Mouse (Mus musculus) MEL (cell line): ENCODE measurements around the gene Kat8. TPM values are rescaled to one million over a fixed set of nuclear protein-coding genes. Genes with fewer than 3 reads are reported as not detected.
"Not testable (repeated sequence)": the region's sequence is repeated elsewhere in the genome, so short reads cannot be mapped to it uniquely, and the experiment has no call there.

Experiments used
- DNase-seq: peaks from one replicate; pipeline ENCODE4 v3.0.0; 2011; ENCODE audit warnings: low read depth, low spot score
- H3K27ac ChIP-seq: 2 replicates; pipeline ENCODE4 v1.5.1; 2012; ENCODE audit warnings: low read depth, mild to moderate bottlenecking, control low read depth, low read length, moderate library complexity; ENCODE audit not compliant: control insufficient read depth
- H3K27me3 ChIP-seq, 2 experiments: fragments of 150-350 bp in 1 of 2; sonication (generic) in 1 of 2; 2 replicates each; pipeline ENCODE4 v1.6.1; 2012; ENCODE audit warnings: low read length in 2 of 2, mild to moderate bottlenecking in 2 of 2, improper control_type of control experiment in 1 of 2, moderate library complexity in 1 of 2; ENCODE audit not compliant: insufficient read depth in 2 of 2, control insufficient read depth in 1 of 2
- H3K36me3 ChIP-seq, 2 experiments: 2 replicates each; pipeline ENCODE4 v1.6.1; 2012 to 2014; ENCODE audit warnings: low read length in 2 of 2, improper control_type of control experiment in 1 of 2, inconsistent platforms in 1 of 2, mild to moderate bottlenecking in 1 of 2; ENCODE audit not compliant: insufficient read depth in 2 of 2, control insufficient read depth in 1 of 2
- H3K4me1 ChIP-seq, 2 experiments: fragments of 150-350 bp in 1 of 2; sonication (generic) in 1 of 2; 2 replicates each; pipeline ENCODE4 v1.6.1; 2012; ENCODE audit warnings: low read length in 2 of 2, improper control_type of control experiment in 1 of 2, mild to moderate bottlenecking in 1 of 2; ENCODE audit not compliant: insufficient read depth in 2 of 2, control insufficient read depth in 1 of 2
- H3K4me3 ChIP-seq, 2 experiments: fragments of 150-350 bp in 1 of 2; sonication (generic) in 1 of 2; 2 replicates each; pipeline ENCODE4 v1.5.1; 2012; ENCODE audit warnings: low read depth in 2 of 2, low read length in 2 of 2, mild to moderate bottlenecking in 2 of 2, moderate library complexity in 2 of 2, control low read depth in 1 of 2, improper control_type of control experiment in 1 of 2; ENCODE audit not compliant: control insufficient read depth in 1 of 2, insufficient read depth in 1 of 2
- H3K79me2 ChIP-seq: 2 replicates; pipeline ENCODE4 v1.6.1; 2012; ENCODE audit warnings: mild to moderate bottlenecking, low read length, moderate library complexity; ENCODE audit not compliant: control insufficient read depth, poor library complexity, insufficient read depth
- H3K9ac ChIP-seq: 2 replicates; pipeline ENCODE4 v1.6.1; 2012; ENCODE audit warnings: low read depth, mild to moderate bottlenecking, control low read depth, low read length, moderate library complexity; ENCODE audit not compliant: control insufficient read depth, poor library complexity, severe bottlenecking
- H3K9me3 ChIP-seq: fragments of 150-350 bp; sonication (generic); replicated peaks from 2 replicates; pipeline ENCODE4 v1.6.1; 2012; ENCODE audit warnings: mild to moderate bottlenecking, low read length, improper control_type of control experiment, moderate library complexity; ENCODE audit not compliant: insufficient read depth
- CHD1 ChIP-seq: IDR thresholded peaks from 2 replicates; pipeline ENCODE4 v1.6.1; 2012; ENCODE audit warnings: low read depth, mild to moderate bottlenecking, inconsistent platforms, low read length, improper control_type of control experiment
- CHD2 ChIP-seq: IDR thresholded peaks from 2 replicates; pipeline ENCODE4 v1.6.1; 2011; ENCODE audit warnings: low read length, improper control_type of control experiment
- CTCF ChIP-seq, 3 experiments: IDR thresholded peaks in 2 of 3; conservative IDR thresholded peaks in 1 of 3; 2 replicates each; pipeline ENCODE4 v1.5.1; 2011 to 2012; ENCODE audit warnings: low read length in 3 of 3, low read depth in 2 of 3, mild to moderate bottlenecking in 2 of 3, improper control_type of control experiment in 1 of 3, inconsistent platforms in 1 of 3, mixed read lengths in 1 of 3, moderate library complexity in 1 of 3; ENCODE audit not compliant: control insufficient read depth in 1 of 3, insufficient read depth in 1 of 3, poor library complexity in 1 of 3, severe bottlenecking in 1 of 3
- E2F4 ChIP-seq: IDR thresholded peaks from 2 replicates; pipeline ENCODE4 v1.6.1; 2011; ENCODE audit warnings: low read depth, low read length, improper control_type of control experiment, borderline replicate concordance
- ELF1 ChIP-seq: IDR thresholded peaks from 2 replicates; pipeline ENCODE4 v1.6.1; 2014; ENCODE audit warnings: low read depth, mild to moderate bottlenecking, inconsistent platforms, low read length, improper control_type of control experiment, moderate library complexity
- ETS1 ChIP-seq: IDR thresholded peaks from 2 replicates; pipeline ENCODE4 v1.6.1; 2012; ENCODE audit warnings: low read depth, mild to moderate bottlenecking, inconsistent platforms, low read length, improper control_type of control experiment, moderate library complexity
- GATA1 ChIP-seq: IDR thresholded peaks from 2 replicates; pipeline ENCODE4 v1.6.1; 2011; ENCODE audit warnings: low read depth, low read length, improper control_type of control experiment
- HCFC1 ChIP-seq: IDR thresholded peaks from 2 replicates; pipeline ENCODE4 v1.6.1; 2012; ENCODE audit warnings: low read depth, mild to moderate bottlenecking, inconsistent platforms, low read length, improper control_type of control experiment, moderate library complexity
- KAT2A ChIP-seq: conservative IDR thresholded peaks from 2 replicates; pipeline ENCODE4 v1.6.1; 2012; ENCODE audit warnings: low read depth, low read length, improper control_type of control experiment, inconsistent platforms
- MAFK ChIP-seq: IDR thresholded peaks from 2 replicates; pipeline ENCODE4 v1.6.1; 2011; ENCODE audit warnings: low read depth, mild to moderate bottlenecking, low read length, improper control_type of control experiment, borderline replicate concordance
- MAX ChIP-seq: IDR thresholded peaks from 2 replicates; pipeline ENCODE4 v1.6.1; 2011; ENCODE audit warnings: low read length, improper control_type of control experiment
- MAZ ChIP-seq: IDR thresholded peaks from 2 replicates; pipeline ENCODE4 v1.6.1; 2012; ENCODE audit warnings: low read depth, mild to moderate bottlenecking, inconsistent platforms, low read length, improper control_type of control experiment
- MXI1 ChIP-seq: IDR thresholded peaks from 2 replicates; pipeline ENCODE4 v1.6.1; 2011; ENCODE audit warnings: mild to moderate bottlenecking, low read depth, low read length, improper control_type of control experiment
- MYB ChIP-seq: IDR thresholded peaks from 2 replicates; pipeline ENCODE4 v1.6.1; 2011; ENCODE audit warnings: mild to moderate bottlenecking, low read depth, low read length, improper control_type of control experiment
- MYC ChIP-seq: IDR thresholded peaks from 2 replicates; pipeline ENCODE4 v1.6.1; 2011; ENCODE audit warnings: low read depth, mild to moderate bottlenecking, low read length, improper control_type of control experiment, moderate library complexity
- NRF1 ChIP-seq: IDR thresholded peaks from 2 replicates; pipeline ENCODE4 v1.6.1; 2014; ENCODE audit warnings: low read depth, mild to moderate bottlenecking, inconsistent platforms, low read length, improper control_type of control experiment, moderate library complexity; ENCODE audit not compliant: poor library complexity, insufficient read depth, severe bottlenecking
- POLR2A ChIP-seq, 2 experiments: IDR thresholded peaks; 2 replicates each; pipeline ENCODE4 v1.6.1; 2011 to 2012; ENCODE audit warnings: low read length in 2 of 2, mild to moderate bottlenecking in 2 of 2, control low read depth in 1 of 2, improper control_type of control experiment in 1 of 2, low read depth in 1 of 2, moderate library complexity in 1 of 2; ENCODE audit not compliant: control insufficient read depth in 1 of 2, insufficient read depth in 1 of 2, poor library complexity in 1 of 2
- RAD21 ChIP-seq: IDR thresholded peaks from 2 replicates; pipeline ENCODE4 v1.6.1; 2011; ENCODE audit warnings: mild to moderate bottlenecking, low read depth, low read length, improper control_type of control experiment
- SIN3A ChIP-seq: IDR thresholded peaks from 2 replicates; pipeline ENCODE4 v1.6.1; 2012; ENCODE audit warnings: low read length, improper control_type of control experiment, inconsistent platforms
- SMC3 ChIP-seq: IDR thresholded peaks from 2 replicates; pipeline ENCODE4 v1.6.1; 2011; ENCODE audit warnings: low read depth, low read length, improper control_type of control experiment
- TBP ChIP-seq: IDR thresholded peaks from 2 replicates; pipeline ENCODE4 v1.8.0; 2011; ENCODE audit warnings: low read depth, low read length, improper control_type of control experiment
- USF1 ChIP-seq: IDR thresholded peaks from 2 replicates; pipeline ENCODE4 v1.6.1; 2014; ENCODE audit warnings: low read depth, mild to moderate bottlenecking, inconsistent platforms, low read length, improper control_type of control experiment, moderate library complexity
- ZC3H11A ChIP-seq: IDR thresholded peaks from 2 replicates; pipeline ENCODE4 v1.6.1; 2012; ENCODE audit warnings: low read depth, mild to moderate bottlenecking, inconsistent platforms, low read length, improper control_type of control experiment
- ZMIZ1 ChIP-seq: IDR thresholded peaks from 2 replicates; pipeline ENCODE4 v1.6.1; 2012; ENCODE audit warnings: low read depth, mild to moderate bottlenecking, inconsistent platforms, low read length, improper control_type of control experiment, moderate library complexity
- ZNF384 ChIP-seq: IDR thresholded peaks from 2 replicates; pipeline ENCODE4 v1.6.1; 2012; ENCODE audit warnings: low read depth, mild to moderate bottlenecking, inconsistent platforms, low read length, improper control_type of control experiment
- polyA plus RNA-seq, 2 experiments: library from polyadenylated mRNA; stranded (reverse) in 1 of 2; unstranded in 1 of 2; fragments of >175 nt in 1 of 2; fragments of >200 nt in 1 of 2; gene quantifications; 2 replicates each; pipeline versions ENCODE4 v1.2.1 to v1.2.4; 2012; ENCODE audit warnings: low replicate concordance in 2 of 2, low read depth in 1 of 2; ENCODE audit not compliant: insufficient read length in 2 of 2, insufficient read depth in 1 of 2, missing spikeins in 1 of 2
- total RNA-seq: library from RNA; depleted of rRNA; stranded (reverse); fragments of 300-350 nt; gene quantifications from 2 replicates; pipeline ENCODE4 v1.2.3, GENCODE M21; 2012

Gene Kat8
- total and polyA plus RNA-seq, 3 experiments, result 39.5 to 45.8 TPM; not detected in 1

- TF ChIP-seq ZC3H11A (no peak), GATA1 (peak; percentile 94), NRF1 (peak; percentile 32; the same call in 1 of the 2 replicates), SIN3A (peak; percentile 99), MXI1 (peak; percentile 95), ZNF384 (no peak)
Measured at GRCm38 (mm10) chr7:127895442-127895841, 16.9 kb upstream of the Kat8 start, which contains the start of the genes Gm21974 and Vkorc1 (continued).

- H3K27me3 ChIP-seq, H3K9me3 ChIP-seq, H3K27ac ChIP-seq, DNase-seq, H3K9ac ChIP-seq, H3K79me2 ChIP-seq: not testable (repeated sequence)
- Histone ChIP-seq H3K4me1 (peaks cover 23 to 42% of the 10 kb centered on the region in 2 experiments), H3K4me3 (peak overlapping the region; percentile 17 to 75; a peak in 3 of 4 replicates), H3K36me3 (peaks cover 0 to 24% of the 10 kb centered on the region in 2 experiments; a peak in 2 of 4 replicates)
Measured at GRCm38 (mm10) chr7:127895891-127896290, 16.4 kb upstream of the Kat8 start.

GRCm38 (mm10) chr7:127896384-127896783 lies 15.9 kb upstream of the Kat8 start:
- Histone ChIP-seq H3K4me1 (peaks cover 23 to 42% of the 10 kb centered on the region in 2 experiments), H3K27ac (no peak overlapping the region)
- DNase-seq, result peak; percentile 76

More at GRCm38 (mm10) chr7:127896384-127896783, 15.9 kb upstream of the Kat8 start:
- TF ChIP-seq USF1, result no peak
- TF ChIP-seq RAD21, result peak; percentile 21
- no peak for TF ChIP-seq ZMIZ1
- no peak for TF ChIP-seq POLR2A (IDR thresholded peaks at IDR 0.05; ENCODE audit: control insufficient read depth in 1 of 2, insufficient read depth in 1 of 2, low read depth in 1 of 2, low read length in 2 of 2, poor library complexity in 1 of 2)
- TF ChIP-seq MYC, result 0 out of 2 replicates have a peak, but pooled peaks have one; percentile 45
- no peak for TF ChIP-seq GATA1
- peak; percentile 46; the same call in 1 of the 2 replicates for TF ChIP-seq HCFC1
- 0 out of 2 replicates have a peak, but pooled peaks have one; percentile 31 for TF ChIP-seq MAZ
- no peak for TF ChIP-seq ETS1
- TF ChIP-seq TBP, result no peak
- TF ChIP-seq SMC3, result peak; percentile 31; the same call in 1 of the 2 replicates
- TF ChIP-seq CTCF (IDR thresholded peaks at IDR 0.05 in 2 of 3, conservative IDR thresholded peaks at IDR 0.05 in 1 of 3; ENCODE audit: control insufficient read depth in 1 of 3, insufficient read depth in 1 of 3, low read depth in 2 of 3, low read length in 3 of 3, poor library complexity in 1 of 3, severe bottlenecking in 1 of 3), result peak; percentile 73 to 86 (median 78)
- no peak for TF ChIP-seq E2F4
- no peak for TF ChIP-seq CHD2
- TF ChIP-seq ELF1, result no peak
- TF ChIP-seq MYB, result no peak
- no peak for TF ChIP-seq CHD1
- TF ChIP-seq MAX, result no peak
- TF ChIP-seq MAFK, result no peak
- TF ChIP-seq KAT2A, result no peak
- H3K9me3 ChIP-seq, result no peaks in the 10 kb centered on the region
- H3K79me2 ChIP-seq, result no peaks in the 10 kb centered on the region
- no peaks in the 10 kb centered on the region for H3K27me3 ChIP-seq
- H3K4me3 ChIP-seq, result no peak overlapping the region
- H3K36me3 ChIP-seq, result peaks cover 0 to 24% of the 10 kb centered on the region in 2 experiments; a peak in 2 of 4 replicates
- H3K9ac ChIP-seq, result no peak overlapping the region
